Mouse (Mus musculus) embryonic facial prominence, embryonic 10.5 days (tissue): ENCODE results near the gene Iqcj. TPM values are rescaled to one million over a fixed set of nuclear protein-coding genes. Genes with fewer than 3 reads are reported as not detected.

Experiments
- DNase-seq: peaks from one replicate; pipeline ENCODE4 v3.0.0-alpha.2; 2017; ENCODE audit warnings: low spot score
- H3K27ac ChIP-seq: fragments of 300-500 bp; sonication (generic); replicated peaks from 2 replicates; pipeline ENCODE4 v1.5.1; 2016; ENCODE audit warnings: mild to moderate bottlenecking
- H3K27me3 ChIP-seq: fragments of 300-500 bp; sonication (generic); replicated peaks from 2 replicates; pipeline ENCODE4 v1.6.1; 2016; ENCODE audit warnings: low read depth, mild to moderate bottlenecking; ENCODE audit not compliant: poor library complexity, severe bottlenecking
- H3K36me3 ChIP-seq: fragments of 300-500 bp; sonication (generic); replicated peaks from 2 replicates; pipeline ENCODE4 v1.6.1; 2016; ENCODE audit warnings: mild to moderate bottlenecking, moderate library complexity
- H3K4me1 ChIP-seq: fragments of 300-500 bp; sonication (generic); 2 replicates; pipeline ENCODE4 v1.6.1; 2016
- H3K4me3 ChIP-seq: fragments of 300-500 bp; sonication (generic); 2 replicates; pipeline ENCODE4 v1.5.1; 2016; ENCODE audit warnings: mild to moderate bottlenecking, moderate library complexity
- H3K9me3 ChIP-seq: fragments of 300-500 bp; sonication (generic); 2 replicates; pipeline ENCODE4 v1.6.1; 2016; ENCODE audit warnings: mild to moderate bottlenecking
- WGBS: fragments of 180-500 bp; shearing (Covaris S2); methylation state at CpG from one replicate; pipeline ENCODE4 v1.1.7; 2016; 5-methylcytosine and 5-hydroxymethylcytosine counted together
- polyA plus RNA-seq: library from polyadenylated mRNA; unstranded; fragments of >200 nt; fragmentation: Nextera tagmentation; extraction: Ambion mirVana; gene quantifications from 2 replicates; pipeline ENCODE4 v1.2.1, GENCODE M21; 2016

The Iqcj gene
- not detected in 2 replicates for polyA plus RNA-seq

DNA sequence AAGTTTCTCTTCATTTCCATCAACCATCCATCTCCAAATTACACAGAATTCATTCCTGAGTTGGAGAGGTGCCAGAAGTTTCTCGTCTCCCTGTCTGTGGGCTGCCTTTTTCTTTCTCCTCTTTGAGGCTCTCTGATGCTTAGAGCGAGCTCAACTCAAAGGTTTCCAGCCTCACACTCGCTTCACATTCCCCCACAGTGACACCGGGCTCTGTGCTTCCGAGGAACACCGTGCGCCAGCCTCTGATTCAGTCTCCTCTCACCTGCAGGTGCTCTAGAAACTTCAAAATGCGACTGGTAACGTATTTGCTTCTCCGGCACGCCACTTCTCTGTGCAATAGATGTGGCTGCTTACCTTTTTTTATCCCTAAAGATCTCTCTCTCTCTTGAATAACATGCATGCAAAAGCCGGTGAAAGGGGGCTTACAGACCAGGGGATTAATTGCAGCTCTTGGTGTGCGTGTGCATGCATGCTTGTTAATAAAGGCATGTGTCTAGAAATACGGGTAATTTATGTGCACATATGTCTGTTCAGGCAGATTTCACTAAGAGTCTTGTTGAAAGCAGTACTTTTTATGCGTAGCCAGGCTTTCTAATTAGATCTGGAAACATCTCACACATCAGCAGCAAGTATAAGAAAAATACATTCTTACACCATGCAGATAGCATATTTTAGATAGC lies at the start of gene Iqcj, which contains the start of gene Iqschfp:
Iqcj (plus strand) TSS at position 195 of the 680 bp plus-strand sequence.
Iqschfp (plus strand) TSS at position 207 of the 680 bp plus-strand sequence.
- no peak for DNase-seq
- Histone ChIP-seq H3K9me3 (no peaks in the 10 kb centered on the region), H3K27me3 (no peaks in the 10 kb centered on the region), H3K4me3 (no peak within 1 kb of the TSS), H3K27ac (no peak within 1 kb of the TSS), H3K4me1 (no peaks in the 10 kb centered on the region), H3K36me3 (no peaks in the 10 kb centered on the region)
- 83% methylated on average over 15 of the region's 15 CpGs for WGBS

DNA sequence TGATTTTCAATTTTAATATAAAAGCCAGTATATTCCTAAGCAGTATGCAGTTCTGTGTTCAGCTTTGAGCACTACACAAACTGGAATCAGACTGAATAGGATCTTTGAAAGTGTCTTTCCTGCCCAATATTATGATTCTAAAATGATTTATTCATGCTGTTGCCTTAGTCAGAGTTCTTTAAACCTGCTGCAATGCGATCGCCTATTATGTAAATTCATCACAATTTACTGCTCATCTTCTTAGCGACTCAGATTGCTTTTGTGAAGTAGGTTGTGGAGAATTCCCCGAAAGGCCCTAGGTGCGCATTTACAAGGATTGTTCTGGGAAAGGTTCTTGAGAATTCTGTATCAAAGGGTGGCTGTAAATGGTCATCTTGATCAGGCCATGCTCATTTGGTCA lies 39.6 kb upstream of the Iqcj start:
- 86% methylated on average over 5 of the region's 5 CpGs for WGBS
- no peaks in the 10 kb centered on the region for H3K9me3 ChIP-seq
- no peaks in the 10 kb centered on the region for H3K36me3 ChIP-seq
- DNase-seq, result no peak
- H3K4me1 ChIP-seq, result no peaks in the 10 kb centered on the region
- H3K4me3 ChIP-seq, result no peak overlapping the region
- H3K27ac ChIP-seq, result no peak overlapping the region
- no peaks in the 10 kb centered on the region for H3K27me3 ChIP-seq

DNA sequence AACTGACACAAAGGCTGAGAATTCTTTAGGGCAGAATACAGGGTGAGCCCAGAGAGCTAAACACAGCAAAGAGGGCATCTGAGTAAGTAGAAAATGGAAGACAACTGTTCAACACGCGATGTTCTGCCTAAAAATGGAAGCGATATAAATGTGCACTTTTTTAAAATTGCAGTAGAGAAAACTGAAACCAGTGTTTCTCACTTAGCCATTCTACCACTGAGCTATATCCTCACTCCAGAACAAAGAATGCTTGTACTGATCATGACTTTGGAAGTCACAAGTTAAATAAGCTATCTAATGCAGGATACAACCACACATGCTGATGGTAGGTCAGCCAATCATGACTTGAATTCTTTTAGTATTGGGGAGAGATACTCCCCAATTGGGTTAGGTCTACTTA lies 30.5 kb upstream of the Iqcj start:
- Histone ChIP-seq H3K36me3 (no peaks in the 10 kb centered on the region), H3K27ac (no peak overlapping the region), H3K4me1 (no peaks in the 10 kb centered on the region), H3K27me3 (no peaks in the 10 kb centered on the region), H3K4me3 (no peak overlapping the region), H3K9me3 (no peaks in the 10 kb centered on the region)
- 93% methylated on average over 3 of the region's 3 CpGs for WGBS
- DNase-seq, result no peak

DNA sequence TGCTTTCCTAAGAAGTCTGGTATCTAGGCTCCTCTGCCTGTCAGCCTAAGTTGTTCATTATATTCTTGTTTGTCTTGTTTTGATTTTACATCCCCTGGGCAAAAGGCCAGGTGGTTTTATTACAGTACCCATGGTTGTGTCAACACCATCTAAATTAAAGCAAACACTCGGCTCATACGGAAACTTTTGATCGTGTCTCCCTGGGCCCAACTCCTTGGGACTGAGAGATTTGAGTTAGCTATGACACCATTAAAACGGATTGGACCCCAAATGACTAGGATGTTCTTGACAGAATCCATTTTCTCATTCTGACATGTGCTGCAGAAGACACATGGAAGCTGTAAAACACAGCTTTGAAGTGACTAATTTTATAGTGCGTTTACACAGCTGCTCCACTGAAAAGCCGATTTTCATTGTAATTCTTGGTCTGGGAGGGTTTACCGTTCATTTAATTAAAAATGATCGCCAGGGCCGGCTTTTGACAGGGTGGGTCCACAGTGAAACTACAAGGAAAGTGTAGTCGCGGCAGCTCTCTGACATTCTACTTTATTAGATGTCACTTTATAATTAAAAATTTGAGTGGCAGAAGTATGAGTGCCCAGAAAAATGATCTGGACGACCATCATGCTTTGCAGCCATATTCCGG lies 24.5 kb upstream of the Iqcj start:
- Histone ChIP-seq H3K36me3 (no peaks in the 10 kb centered on the region), H3K4me3 (no peak overlapping the region), H3K9me3 (no peaks in the 10 kb centered on the region), H3K4me1 (no peaks in the 10 kb centered on the region), H3K27me3 (no peaks in the 10 kb centered on the region), H3K27ac (no peak overlapping the region)
- 67% methylated on average over 13 of the region's 13 CpGs for WGBS
- peak; percentile 14 for DNase-seq

DNA sequence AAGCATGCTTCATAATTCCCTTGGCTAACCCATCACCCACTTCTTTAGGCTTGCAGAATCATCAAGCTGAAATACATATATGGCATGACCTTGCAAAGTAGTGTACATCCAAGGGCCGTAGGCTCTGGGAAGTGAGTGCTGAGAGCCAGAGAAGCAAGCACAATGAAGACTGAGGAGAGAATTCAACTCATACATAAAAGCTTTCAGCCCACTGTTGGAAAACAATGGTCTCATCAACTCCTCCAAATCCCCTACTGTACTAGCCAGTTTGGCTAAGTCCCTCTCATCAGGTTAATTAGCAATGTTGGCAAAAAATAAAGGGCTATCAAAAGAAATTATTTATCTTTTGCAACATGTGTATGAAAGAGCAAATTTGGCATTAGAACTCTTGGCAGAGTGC lies 22.6 kb upstream of the Iqcj start:
- no peak overlapping the region for H3K27ac ChIP-seq
- H3K27me3 ChIP-seq, result no peaks in the 10 kb centered on the region
- H3K9me3 ChIP-seq, result no peaks in the 10 kb centered on the region
- DNase-seq, result no peak
- no peak overlapping the region for H3K4me3 ChIP-seq
- WGBS, result 82% methylated on average over 1 of the region's 1 CpGs
- no peaks in the 10 kb centered on the region for H3K36me3 ChIP-seq
- H3K4me1 ChIP-seq, result no peaks in the 10 kb centered on the region

DNA sequence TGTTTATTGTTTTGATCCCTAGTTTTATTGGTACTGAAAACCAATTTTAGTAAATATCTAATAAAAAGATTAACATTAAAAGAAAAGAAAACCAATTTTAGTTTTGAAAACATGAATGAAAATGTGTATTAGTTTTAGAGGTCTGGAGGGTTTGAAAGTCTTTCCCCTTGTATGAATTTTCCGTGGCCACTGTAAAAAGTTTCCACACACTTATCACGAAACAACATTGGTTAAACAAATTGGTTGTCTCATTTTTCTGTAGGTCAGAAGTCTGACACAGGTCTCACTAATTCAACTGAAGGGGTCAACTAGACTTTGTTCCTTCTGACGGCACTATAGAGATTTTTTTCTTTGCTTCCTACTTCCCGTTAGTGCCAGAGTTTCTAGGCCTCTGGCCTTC lies 14.8 kb upstream of the Iqcj start:
- 80% methylated on average over 4 of the region's 4 CpGs for WGBS
- H3K4me1 ChIP-seq, result no peaks in the 10 kb centered on the region
- H3K27me3 ChIP-seq, result no peaks in the 10 kb centered on the region
- no peaks in the 10 kb centered on the region for H3K9me3 ChIP-seq
- H3K36me3 ChIP-seq, result no peaks in the 10 kb centered on the region
- no peak for DNase-seq
- no peak overlapping the region for H3K4me3 ChIP-seq
- H3K27ac ChIP-seq, result no peak overlapping the region

DNA sequence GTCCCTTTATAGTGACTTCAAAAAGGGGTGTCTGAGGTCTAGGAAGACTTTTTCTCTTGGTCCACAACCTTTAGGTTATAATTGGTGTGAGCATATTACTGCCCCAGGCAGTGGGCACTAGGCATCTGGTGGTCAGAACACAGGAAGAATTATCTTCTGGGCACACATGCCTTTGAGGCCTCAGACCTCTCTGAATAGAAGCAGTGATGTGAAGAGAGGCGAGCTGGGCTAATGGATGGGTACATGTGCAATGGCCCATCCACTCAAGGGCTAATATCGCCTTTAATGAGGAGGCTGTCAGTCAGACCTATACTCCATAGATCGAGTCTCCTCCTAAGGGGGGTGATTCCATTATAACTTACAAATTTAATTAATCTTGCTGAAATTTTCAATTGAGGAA lies 7.7 kb upstream of the Iqcj start:
- Histone ChIP-seq H3K27me3 (no peaks in the 10 kb centered on the region), H3K36me3 (no peaks in the 10 kb centered on the region), H3K27ac (no peak overlapping the region), H3K9me3 (no peaks in the 10 kb centered on the region), H3K4me3 (no peak overlapping the region), H3K4me1 (0 out of 2 replicates have a peak, but pooled peaks cover 2% of the 10 kb centered on the region)
- 66% methylated on average over 3 of the region's 3 CpGs for WGBS
- no peak for DNase-seq

DNA sequence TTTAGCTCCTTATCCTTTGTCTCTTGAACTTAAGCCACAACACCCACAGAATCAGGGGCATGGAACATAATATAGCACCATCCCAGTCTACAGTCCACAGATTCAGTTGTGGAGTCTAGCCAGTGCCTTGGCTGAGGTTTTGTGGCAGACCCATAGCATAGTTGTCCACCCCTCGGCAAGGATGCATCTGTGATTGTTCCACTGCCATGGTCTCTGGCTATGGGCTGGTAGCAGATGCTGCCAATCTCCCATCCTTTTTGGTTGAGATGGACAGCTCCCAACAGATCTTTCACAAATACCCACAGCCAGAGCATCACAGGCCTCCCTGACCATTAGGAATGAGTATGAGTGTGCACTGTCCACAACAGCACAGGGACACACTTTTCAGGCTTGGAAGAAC lies 5.8 kb upstream of the Iqcj start:
- H3K27ac ChIP-seq, result no peak overlapping the region
- H3K9me3 ChIP-seq, result no peaks in the 10 kb centered on the region
- 0 out of 2 replicates have a peak, but pooled peaks cover 2% of the 10 kb centered on the region for H3K4me1 ChIP-seq
- H3K27me3 ChIP-seq, result no peaks in the 10 kb centered on the region
- H3K36me3 ChIP-seq, result no peaks in the 10 kb centered on the region
- DNase-seq, result no peak
- 73% methylated on average over 1 of the region's 1 CpGs for WGBS
- no peak overlapping the region for H3K4me3 ChIP-seq

DNA sequence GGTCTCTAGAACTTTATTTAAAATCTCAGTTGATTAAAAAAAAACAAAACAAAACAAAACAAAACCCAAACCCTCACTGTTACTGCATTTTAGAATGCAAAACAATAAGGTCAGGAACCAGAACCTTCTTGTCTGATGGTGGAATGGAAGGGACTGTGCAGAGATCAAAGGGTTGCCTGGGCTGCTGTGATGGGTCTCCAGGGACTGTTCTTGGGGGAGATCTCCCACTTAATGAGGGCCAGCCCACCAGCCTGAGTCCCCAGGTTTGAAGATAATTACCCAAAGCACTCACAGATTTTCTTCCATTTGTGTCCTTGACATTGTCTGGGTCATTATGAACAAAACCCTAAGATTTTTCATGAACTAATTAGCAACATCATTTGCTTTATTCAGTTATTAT lies 4.8 kb upstream of the Iqcj start:
- Histone ChIP-seq H3K4me3 (no peak overlapping the region), H3K27ac (no peak overlapping the region), H3K9me3 (no peaks in the 10 kb centered on the region), H3K27me3 (no peaks in the 10 kb centered on the region), H3K4me1 (0 out of 2 replicates have a peak, but pooled peaks cover 2% of the 10 kb centered on the region), H3K36me3 (no peaks in the 10 kb centered on the region)
- peak; percentile 11 for DNase-seq

DNA sequence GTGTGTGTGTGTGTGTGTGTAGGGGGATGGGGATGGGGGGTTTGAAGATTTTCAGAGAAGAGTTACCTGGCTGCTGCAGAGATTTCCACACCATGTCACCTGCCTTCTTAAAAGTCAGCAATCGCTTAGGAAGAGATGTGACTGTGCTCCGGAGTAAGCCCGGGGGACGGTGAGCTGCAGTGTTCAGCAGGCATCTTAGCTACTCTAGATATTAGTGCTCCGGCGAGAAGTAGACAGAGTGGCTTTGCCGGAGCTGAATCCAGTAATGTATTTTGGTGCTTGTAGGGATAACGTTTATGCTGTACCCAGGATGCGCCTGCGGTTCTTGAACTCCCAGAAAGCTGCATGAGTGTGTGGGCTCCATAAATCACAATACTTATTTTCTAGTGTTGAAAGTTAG lies 748 bp downstream of the Iqcj start:
- H3K27ac ChIP-seq, result no peak overlapping the region
- H3K36me3 ChIP-seq, result no peaks in the 10 kb centered on the region
- H3K27me3 ChIP-seq, result no peaks in the 10 kb centered on the region
- no peaks in the 10 kb centered on the region for H3K9me3 ChIP-seq
- no peaks in the 10 kb centered on the region for H3K4me1 ChIP-seq
- no peak for DNase-seq
- H3K4me3 ChIP-seq, result no peak overlapping the region
- 89% methylated on average over 10 of the region's 10 CpGs for WGBS

DNA sequence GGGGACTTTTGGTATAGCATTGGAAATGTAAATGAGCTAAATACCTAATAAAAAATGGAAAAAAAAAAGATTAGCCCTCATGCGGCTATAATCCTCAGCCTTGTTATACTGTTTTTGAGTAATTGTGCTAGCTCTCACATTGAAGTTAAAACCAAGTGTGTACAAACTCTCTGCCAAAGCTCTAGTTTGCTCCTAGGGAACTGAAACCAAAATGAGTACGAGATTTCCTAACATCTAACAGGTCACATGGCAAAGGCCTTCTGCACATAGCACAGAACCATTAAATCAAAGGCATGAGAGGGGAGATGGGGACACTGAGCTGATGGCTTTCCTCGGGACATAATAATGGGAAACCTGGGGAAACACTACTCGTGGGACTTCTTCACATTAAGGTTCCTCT lies 10.5 kb downstream of the Iqcj start:
- Histone ChIP-seq H3K9me3 (no peaks in the 10 kb centered on the region), H3K27me3 (no peaks in the 10 kb centered on the region), H3K4me3 (no peak overlapping the region), H3K36me3 (no peaks in the 10 kb centered on the region), H3K27ac (no peak overlapping the region), H3K4me1 (no peaks in the 10 kb centered on the region)
- WGBS, result 86% methylated on average over 4 of the region's 4 CpGs
- DNase-seq, result no peak

DNA sequence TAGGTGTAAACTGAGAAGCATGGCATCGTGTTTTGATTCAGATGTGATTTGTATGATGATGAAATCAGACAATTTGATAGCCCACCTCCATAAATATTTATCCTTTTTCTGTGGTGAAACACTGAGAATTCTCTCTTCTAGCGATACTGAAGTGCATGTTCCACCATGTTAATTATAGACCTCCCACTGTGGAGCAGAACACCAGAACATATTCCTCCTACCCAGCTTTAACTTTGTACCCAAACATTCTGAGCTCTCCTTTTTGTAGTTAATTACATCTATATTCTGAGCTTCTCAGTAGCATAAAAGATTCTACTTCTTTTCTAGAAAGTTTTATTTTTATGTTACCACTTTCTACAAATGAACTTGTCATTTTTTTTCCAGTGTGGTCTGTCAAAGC lies 16.6 kb downstream of the Iqcj start:
- DNase-seq, result no peak
- WGBS, result 84% methylated on average over 2 of the region's 2 CpGs

DNA sequence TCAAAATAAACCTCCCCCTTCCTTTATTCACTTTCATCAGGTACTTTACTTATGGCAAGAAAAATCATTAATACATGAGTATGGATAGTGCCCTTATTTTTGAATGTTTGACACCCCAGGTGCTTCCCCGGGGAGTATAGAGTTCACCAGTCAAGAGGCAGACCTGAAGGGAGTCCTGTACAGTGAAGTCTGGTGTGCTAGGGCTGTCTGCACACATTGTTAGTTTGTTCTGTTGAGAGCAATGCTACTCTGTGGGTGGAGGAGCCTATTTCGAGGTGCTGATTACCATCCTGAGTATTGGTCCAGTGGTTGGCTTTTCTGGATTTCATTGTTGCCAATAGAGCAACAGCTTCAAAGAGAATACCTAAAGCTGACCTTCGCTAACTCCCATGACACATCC lies 26.1 kb downstream of the Iqcj start:
- Histone ChIP-seq H3K9me3 (no peaks in the 10 kb centered on the region), H3K4me1 (no peaks in the 10 kb centered on the region), H3K27ac (no peak overlapping the region), H3K4me3 (no peak overlapping the region), H3K27me3 (no peaks in the 10 kb centered on the region), H3K36me3 (no peaks in the 10 kb centered on the region)
- WGBS, result 89% methylated on average over 3 of the region's 3 CpGs
- no peak for DNase-seq

More for the DNA sequence above, 16.6 kb downstream of the Iqcj start:
- Histone ChIP-seq H3K27me3 (no peaks in the 10 kb centered on the region), H3K4me1 (no peaks in the 10 kb centered on the region), H3K4me3 (no peak overlapping the region), H3K27ac (no peak overlapping the region), H3K36me3 (no peaks in the 10 kb centered on the region), H3K9me3 (no peaks in the 10 kb centered on the region)
